Mouse (Mus musculus) mouse trophoblast stem cell (cell line): ENCODE measurements around the gene Gm4559.
"Not testable (repeated sequence)": the region's sequence is repeated elsewhere in the genome, so short reads cannot be mapped to it uniquely, and the experiment has no call there.

ENCODE experiments used
- in situ Hi-C, 2 experiments: fragments of 300-500 bp; cut with MseI, MboI; formaldehyde crosslinking; loops; 2 replicates in 1 of 2; 3 replicates in 1 of 2; pipeline ENCODE4 v1.15.1; 2025

Gene Gm4559

DNA sequence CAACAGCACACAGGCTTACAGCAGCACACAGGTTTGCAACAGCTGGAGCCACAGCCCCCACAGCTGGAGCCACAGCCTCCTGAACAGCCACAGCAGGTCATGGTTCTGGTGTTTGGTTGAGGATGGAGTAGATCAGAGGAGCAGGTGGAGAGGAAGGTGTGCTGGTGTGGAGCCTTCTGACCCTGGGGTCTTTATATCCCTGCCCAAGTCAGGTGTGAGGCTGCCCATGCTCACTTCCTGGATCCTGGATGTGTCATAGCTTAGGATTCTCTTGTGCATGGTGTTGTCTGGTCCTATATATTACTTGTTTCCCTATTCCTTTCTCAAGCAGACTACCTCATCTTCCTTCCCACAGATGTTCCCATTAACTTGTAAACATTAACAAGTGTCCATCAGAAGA lies at the start of gene Gm4559:
Gene Gm4559, minus strand, starts transcription at position 101 of the 400 bp plus-strand sequence.
- in situ Hi-C loops: not testable (repeated sequence)

DNA sequence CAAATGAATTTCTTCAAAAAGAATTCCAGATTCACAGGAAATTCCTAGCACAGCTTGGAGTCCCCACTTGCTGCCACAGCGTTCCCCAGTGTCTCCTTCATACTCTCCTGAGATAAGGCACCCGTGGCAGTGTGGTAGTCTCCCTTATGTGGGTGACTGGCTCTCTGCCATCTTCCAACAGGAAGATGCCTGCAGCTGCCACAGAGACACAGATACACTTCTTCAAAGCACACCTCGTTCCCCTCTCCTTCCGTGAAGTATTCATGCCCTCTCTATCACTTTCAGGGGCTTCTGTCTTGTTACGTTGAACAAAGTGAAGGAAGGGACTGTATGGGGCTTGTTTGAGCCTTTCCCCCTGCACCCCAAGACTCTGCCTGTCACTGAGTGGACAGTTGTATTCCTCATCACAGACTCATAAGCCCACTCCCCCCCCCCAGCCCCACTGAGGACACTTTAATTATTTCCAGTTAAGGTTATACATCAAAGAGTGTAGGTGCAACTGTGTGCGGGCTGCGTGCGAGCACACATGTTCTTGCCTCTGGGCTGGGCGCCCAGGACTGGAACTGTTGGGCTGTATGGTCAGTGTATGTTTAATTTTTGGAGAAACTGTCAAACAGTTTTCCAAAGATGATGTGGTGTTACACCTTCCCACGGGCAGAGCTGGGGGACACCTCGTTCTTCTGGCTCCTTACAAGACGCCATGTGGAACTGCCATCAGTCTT lies 49.4 kb upstream of the Gm4559 start:
- in situ Hi-C loops: loop anchor here in 1 of 2 experiments (10.0 kb wide), 1 partner anchor 361 kb away; no protein-coding TSS in a partner anchor

DNA sequence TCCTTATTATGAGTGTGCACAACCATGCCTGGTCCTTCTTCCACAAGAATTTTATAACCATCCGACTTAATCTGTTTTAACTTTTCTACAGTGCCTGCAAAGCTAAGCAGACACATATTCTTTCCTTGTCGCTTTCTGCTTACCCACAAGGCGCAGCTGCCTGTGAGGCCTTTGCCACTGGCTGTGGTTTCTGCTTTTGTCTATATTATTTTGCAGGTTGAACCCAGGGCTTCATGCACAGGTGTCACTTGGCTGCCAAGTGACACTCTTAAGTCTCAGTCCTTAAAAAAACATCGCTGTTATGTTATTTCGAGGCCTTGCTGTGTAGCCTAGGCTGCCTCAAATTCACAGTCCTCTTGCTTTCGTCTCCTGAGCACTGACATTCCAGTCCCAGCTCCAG lies 48.5 kb upstream of the Gm4559 start:
- in situ Hi-C loops: loop anchor here in 1 of 2 experiments (10.0 kb wide), 1 partner anchor 362 kb away; no protein-coding TSS in a partner anchor

DNA sequence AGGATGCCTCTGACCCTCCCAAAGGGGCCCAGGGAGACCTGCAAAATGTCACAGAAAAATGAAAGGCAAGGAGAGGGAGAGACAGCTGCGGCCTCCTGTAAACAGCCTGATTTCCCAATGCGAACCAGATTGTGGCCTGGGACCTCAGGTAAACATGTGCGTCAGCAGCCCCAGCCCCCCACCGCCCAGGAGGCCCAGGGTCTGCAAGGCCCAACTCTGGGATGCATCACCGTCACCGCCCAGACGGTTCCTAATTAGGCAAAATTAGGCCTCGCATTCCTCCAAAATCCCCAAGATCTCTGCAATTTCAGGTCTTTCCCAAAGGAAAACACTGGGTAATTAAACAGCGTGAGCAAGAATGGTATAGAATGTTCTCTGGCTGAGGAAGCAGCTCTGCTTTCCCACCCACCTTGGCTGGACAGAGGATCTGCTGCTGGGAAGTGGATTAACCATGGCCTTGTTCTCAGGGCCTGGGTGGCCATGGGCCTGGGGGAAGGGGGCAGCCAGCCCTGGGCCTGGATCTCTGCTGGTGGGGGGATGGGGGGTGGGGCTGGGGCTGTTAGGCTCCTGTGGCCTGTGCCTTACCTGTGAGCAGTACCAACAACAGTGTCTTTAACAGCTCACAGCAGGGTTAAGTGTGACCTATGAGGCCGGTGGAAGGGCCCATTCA lies 47.6 kb upstream of the Gm4559 start:
- in situ Hi-C loops: loop anchor here in 1 of 2 experiments (10.0 kb wide), 1 partner anchor 363 kb away; no protein-coding TSS in a partner anchor

DNA sequence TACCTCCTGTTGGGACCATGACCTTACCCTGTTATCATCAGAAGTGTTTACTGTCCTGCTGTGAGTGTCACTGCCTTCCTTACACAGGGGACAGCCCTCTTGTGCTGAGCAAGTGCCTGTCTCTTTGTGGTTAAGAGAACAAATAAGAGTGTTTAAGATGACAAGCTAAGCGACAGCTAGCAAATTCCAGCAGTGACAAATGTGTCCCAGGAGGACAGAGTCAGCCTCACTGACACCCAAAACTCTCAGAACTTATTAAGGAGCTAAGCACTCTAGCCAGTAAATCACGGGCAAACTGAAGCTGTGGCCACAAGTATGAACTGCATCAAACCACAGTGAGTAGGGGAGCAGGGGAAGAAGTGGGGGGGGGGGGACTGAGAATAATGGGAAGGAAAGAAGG lies 46.7 kb upstream of the Gm4559 start:
- in situ Hi-C loops: loop anchor here in 1 of 2 experiments (10.0 kb wide), 1 partner anchor 364 kb away; no protein-coding TSS in a partner anchor

DNA sequence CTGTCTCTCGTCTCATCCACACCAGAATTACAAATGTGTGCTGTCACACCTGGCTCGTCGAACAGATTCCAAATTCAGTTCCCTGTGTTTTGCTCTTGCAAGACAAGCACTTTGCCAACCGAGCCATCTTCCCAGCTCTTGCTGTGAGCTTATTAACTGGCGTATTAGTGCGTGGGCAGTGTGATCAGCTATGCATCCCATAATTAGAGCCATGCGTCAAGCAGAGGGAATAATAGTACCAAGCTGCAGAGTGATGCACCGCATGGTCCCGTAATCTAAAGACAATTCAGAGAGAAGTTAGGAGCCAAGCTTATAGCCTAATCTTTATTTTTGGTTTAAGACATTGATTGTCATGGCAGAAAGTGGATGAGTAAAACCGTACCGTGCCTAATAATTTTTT lies 45.0 kb upstream of the Gm4559 start:
- in situ Hi-C loops: loop anchor here in 1 of 2 experiments (10.0 kb wide), 1 partner anchor 356 kb away; no protein-coding TSS in a partner anchor

DNA sequence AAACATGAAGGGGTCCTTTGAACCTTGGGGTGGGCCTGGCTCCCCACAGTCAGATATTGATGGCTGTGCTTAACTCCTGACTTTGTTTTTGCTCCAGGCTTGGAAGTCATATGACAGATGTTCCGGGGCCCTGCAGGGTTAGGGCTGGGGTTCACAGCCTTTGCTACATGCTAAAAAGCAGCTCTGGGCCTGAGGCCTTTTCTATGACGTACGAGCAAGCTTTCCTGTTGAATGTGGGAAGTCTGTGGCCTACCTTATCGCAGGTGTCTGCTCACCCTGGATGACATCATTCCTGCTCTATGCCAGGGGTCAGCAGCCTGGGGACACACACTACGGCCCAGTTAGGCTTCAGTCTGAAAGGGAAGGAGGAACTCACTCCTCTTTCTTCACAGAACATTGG lies 43.1 kb upstream of the Gm4559 start:
- in situ Hi-C loops: loop anchor here in 1 of 2 experiments (10.0 kb wide), 1 partner anchor 358 kb away; no protein-coding TSS in a partner anchor

DNA sequence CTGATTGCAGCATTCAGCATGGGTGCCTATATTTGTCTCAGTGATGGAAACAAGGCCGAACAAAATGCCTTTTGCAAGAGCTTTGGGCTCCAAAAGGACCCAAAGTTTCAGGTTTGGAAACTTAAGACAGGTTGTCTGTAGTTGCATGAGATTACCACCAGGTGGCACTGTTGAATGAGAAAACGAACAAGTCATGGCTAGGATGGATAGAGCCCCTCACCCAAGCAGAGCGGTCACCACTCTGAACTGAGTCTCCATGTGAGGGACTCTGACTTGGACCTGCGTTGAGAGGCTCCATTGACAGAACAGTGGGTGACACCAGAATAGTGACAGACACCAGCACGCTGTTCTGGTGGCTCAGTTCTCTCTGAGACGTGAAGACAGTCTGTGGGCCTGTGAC lies 42.4 kb upstream of the Gm4559 start:
- in situ Hi-C loops: loop anchor here in 1 of 2 experiments (10.0 kb wide), 1 partner anchor 358 kb away; no protein-coding TSS in a partner anchor

DNA sequence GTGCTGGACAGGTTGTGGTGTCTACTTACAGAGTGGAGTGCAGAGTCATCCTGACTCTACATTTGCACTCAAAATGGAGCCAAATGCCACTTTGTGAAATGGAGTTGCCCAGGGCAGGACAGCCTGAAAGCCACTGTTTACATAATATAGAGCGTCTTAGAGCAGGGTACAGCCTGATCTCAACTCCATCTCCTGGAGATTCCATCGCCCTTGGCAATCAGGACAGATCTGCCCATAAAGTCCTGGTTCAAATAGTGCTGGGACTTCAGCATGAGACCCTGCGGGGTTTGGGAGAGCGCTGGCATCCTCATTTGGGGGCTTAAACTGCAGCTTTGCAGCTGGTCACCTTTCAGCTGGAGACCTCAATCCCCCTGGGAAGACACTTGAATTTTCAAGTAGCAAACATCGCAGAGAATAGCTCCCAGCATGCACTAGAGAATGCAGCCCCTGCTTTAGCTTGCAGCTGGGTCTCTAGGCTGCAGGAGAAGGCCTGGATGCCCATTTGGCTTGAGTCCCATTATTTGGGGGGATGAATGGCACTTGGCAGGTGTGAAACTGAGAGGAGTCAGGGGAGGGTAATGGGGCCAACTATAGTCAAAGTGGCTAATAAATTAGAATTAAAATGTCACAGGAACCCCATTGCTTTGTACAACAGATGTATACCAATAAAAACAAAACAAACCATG lies 40.6 kb upstream of the Gm4559 start:
- in situ Hi-C loops: loop anchor here in 1 of 2 experiments (10.0 kb wide), 1 partner anchor 360 kb away; no protein-coding TSS in a partner anchor

DNA sequence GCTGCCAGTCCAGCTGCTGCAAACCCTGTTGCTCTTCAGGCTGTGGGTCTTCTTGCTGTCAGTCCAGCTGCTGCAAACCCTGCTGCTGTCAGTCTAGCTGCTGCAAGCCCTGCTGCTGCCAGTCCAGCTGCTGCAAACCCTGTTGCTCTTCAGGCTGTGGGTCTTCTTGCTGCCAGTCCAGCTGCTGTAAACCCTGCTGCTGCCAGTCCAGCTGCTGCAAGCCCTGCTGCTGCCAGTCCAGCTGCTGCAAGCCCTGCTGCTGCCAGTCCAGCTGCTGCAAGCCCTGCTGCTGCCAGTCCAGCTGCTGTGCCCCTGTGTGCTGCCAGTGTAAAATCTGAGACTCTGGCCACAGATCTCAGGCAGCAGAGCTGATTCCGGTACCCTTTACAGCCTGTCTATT lies 29.8 kb upstream of the Gm4559 start:
- in situ Hi-C loops: not testable (repeated sequence)

DNA sequence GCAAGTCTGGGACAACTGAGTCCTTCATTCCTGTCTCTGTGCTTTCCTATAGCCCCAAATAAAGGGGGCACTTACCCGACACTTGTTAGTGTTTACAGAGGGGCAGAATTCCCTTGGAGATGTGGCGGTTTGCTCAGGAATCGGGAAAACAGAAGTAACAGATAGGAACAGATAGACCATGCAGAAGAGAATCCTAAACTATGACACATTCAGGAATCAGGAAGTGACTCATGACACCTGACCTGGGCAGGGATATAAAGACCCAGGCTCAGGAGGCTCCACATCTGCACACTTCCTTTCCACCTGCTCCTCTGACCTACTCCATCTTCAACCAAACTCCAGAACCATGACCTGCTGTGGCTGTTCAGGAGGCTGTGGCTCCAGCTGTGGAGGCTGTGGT lies 29.1 kb upstream of the Gm4559 start, which contains the start of gene Krtap5-4:
Gene Krtap5-4, plus strand, starts transcription at position 301 of the 400 bp plus-strand sequence.
- in situ Hi-C loops: no loop called here

DNA sequence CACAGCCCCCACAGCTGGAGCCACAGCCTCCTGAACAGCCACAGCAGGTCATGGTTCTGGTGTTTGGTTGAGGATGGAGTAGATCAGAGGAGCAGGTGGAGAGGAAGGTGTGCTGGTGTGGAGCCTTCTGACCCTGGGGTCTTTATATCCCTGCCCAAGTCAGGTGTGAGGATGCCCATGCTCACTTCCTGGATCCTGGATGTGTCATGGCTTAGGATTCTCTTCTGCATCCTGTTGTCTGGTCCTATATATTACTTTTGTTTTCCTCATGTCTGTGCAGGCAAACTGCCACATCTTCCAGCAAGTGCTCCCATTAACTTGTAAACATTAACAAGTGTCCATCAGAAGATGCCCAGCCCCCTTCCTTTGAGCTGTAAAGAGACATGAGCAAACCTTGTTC lies 22.9 kb upstream of the Gm4559 start, which contains the start of gene Krtap5-1:
Gene Krtap5-1, minus strand, starts transcription at position 101 of the 400 bp plus-strand sequence.
- in situ Hi-C loops: not testable (repeated sequence)

DNA sequence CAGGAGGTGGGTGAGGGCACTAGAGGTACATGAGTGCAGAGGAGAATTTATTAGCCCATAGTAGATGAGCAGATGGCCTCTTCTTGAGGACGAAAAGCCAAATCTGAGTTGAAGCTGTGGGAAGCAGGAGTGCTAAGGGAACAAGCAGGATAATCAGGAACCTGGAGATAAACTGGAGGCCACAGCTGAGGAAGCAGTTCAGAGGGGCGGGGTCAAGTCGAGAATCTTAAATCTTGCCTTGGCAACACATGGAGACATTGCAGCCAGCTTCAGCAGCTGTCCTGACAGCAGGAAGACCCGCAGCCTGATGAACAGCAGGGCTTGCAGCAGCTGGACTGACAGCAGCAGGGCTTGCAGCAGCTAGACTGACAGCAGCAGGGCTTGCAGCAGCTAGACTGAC lies 21.9 kb upstream of the Gm4559 start:
- in situ Hi-C loops: not testable (repeated sequence)

DNA sequence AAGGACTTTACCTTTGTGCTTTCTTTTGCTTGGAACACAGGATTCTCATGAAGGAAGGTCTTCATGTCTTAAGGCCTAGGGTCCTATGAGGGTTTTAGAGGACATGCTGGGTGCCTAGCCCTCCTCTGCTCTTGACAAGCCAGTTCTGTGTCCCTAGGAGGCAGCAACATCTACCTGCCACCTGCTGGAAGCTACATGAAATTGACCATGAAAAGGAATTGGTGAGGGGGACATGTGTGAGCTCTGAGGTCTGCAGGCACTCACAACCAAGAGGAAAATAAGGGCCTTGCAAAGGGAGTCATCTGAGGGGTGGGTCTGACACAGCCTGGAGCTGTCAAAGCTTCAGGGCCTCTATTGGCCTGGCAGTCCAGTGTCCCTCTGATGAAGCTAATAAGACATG lies 21.3 kb upstream of the Gm4559 start:
- in situ Hi-C loops: no loop called here

DNA sequence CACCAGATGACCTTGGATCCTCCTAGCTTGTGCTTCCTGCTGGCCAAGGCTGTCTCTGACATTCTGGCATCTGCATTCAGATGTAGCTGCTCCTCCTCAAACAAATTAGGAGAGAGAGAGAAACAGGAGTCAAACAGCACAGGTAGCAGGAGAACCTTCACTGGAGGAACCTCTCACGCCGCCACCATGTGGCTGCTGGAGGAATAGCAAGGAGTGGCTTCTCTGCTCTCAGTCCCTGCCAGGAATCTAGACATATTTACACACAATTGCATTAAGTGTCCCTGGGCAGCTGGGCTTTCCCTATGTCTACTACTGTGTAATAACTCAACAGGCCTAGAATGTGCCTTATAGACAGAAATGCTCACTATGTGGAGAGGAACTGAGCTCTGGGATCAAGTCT lies 19.7 kb upstream of the Gm4559 start:
- in situ Hi-C loops: not testable (repeated sequence)

DNA sequence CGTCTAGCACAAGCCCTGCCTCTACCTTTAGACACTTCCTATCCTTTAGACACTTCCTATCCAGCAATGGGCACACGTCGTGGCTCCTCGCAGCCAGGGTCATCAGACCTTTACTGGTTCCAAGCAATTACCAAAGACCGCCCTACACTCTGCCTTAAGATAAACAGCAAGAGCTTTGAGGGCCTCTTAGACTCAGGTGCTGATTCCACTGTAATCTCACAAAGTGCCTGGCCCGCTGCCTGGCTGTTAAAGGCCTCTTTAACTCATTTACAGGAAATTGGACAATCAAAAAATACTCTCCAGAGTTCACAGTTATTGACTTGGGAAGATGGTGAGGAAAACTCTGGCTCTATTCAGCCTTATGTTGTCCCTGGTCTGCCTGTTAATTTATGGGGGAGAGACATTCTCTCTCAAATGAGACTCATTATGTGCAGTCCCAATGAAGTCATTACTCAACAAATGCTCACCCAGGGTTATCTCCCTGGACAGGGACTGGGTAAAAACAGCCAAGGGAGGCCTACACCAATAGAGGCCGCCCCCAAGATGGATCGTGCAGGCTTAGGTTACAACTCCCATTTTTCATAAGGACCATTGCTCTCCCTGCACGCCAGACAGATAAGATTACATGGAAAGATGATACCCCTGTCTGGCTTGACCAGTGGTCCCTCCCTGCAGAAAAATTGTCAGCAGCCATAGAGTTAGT lies 11.9 kb upstream of the Gm4559 start:
- in situ Hi-C loops: not testable (repeated sequence)

DNA sequence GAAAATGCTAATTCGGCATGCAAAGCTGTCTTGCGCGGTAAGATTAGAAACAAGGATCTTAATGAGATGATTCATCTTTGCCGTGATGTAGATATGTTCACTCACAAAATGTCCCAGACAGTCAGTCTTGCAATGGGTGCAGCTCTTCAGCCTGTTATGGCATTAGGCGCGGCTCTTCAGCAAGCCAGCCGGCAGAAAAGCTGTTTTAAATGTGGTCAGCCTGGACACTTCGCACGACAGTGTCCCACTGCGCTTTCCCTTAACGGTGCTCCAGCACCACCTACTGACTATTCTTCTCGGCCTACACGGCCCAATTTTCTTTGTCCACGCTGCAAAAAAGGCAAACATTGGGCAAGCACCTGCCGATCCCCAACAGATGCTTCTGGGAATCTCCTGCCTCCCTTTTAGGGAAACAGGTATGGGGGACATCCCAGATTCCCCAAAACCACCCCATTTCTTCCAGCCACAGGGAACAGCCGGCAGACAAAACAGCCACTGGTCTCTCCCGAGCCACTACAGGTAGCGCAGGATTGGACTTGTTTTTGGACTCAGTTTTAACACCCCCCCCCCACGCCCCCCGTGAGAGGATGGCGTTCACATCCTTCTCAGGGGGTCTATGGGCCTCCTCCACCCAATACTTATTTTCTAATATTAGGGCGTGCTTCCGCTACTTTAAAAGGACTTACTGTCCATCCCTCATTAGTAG lies 11.1 kb upstream of the Gm4559 start:
- in situ Hi-C loops: no loop called here

DNA sequence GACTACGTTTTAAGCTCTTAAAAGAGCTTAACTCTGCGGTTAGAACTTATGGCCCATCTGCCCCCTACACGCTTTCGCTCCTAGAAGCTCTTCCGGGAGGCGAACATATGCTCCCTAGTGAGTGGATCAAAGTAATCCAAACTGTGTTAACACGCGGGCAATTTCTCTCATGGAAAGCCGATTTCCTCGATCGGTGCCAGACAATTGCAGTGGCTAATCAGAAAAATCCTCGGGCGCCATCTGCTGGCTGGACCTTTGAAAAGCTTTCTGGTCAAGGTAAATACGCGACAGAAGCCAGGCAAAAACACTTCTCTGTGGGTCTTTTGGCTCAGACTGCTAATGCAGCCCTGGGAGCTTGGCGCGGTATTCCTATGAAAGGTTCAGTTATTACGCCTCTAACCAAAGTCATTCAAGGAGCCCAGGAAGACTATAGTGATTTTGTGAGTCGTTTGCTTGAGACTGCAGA lies 10.5 kb upstream of the Gm4559 start:
- in situ Hi-C loops: no loop called here

DNA sequence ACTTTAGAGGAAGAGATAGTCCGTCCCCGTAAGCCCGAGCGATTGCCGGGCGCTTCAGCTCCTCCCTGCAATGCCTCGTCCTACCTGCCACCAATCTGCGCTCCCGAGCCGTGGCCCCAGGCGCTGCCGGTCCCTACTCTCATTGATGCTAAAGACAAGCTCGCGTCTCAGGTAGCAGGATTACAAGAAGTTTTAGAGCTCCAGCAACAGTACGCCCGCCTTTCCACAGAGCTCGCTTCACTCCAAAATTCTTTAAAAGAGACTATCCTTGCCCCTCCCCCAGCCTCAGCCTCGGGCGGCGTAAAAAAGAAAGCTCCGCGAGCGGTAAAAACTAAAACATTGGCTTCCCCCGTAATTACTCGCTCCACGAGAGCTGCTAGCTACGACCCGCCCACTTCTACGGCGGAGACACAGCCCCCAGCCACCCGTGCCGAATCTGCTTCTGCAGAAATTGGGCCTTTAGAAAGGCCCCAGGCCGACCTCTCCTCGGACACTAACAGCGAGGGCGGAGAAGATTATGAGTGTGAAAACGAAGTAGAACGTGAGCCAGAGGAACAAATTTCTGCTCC lies 9.9 kb upstream of the Gm4559 start:
- in situ Hi-C loops: no loop called here

DNA sequence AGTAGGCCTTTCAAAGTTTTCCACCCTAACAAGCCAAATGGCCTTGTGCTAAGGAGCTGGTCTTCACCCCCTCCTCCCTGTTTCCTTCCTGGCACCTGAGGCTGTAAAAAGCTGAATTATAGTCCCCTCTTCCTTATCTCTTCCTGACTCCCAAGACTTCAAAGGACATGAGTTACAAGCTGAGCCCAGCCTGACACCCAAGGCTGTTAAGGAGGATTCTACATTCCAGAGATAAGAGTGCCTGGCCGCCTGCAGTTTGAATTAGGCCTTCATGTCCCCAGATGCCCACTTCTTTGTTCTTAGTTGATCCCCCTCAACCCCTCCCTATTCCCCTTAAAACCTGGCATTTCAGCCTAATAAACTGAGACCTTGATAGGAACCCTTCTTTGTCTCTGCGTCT lies 8.7 kb upstream of the Gm4559 start:
- in situ Hi-C loops: not testable (repeated sequence)
